Mouse (Mus musculus) liver, embryonic 14.5 days (tissue): Measurements from ENCODE around the gene Entpd6.

ENCODE experiments used
- CTCF ChIP-seq: IDR thresholded peaks from 2 replicates; pipeline ENCODE4 v1.5.1; 2016; ENCODE audit warnings: antibody characterized with exemption, low read depth, control low read depth
- EP300 ChIP-seq: IDR thresholded peaks from 2 replicates; pipeline ENCODE4 v1.6.1; 2016; ENCODE audit warnings: antibody characterized with exemption, low read depth

DNA sequence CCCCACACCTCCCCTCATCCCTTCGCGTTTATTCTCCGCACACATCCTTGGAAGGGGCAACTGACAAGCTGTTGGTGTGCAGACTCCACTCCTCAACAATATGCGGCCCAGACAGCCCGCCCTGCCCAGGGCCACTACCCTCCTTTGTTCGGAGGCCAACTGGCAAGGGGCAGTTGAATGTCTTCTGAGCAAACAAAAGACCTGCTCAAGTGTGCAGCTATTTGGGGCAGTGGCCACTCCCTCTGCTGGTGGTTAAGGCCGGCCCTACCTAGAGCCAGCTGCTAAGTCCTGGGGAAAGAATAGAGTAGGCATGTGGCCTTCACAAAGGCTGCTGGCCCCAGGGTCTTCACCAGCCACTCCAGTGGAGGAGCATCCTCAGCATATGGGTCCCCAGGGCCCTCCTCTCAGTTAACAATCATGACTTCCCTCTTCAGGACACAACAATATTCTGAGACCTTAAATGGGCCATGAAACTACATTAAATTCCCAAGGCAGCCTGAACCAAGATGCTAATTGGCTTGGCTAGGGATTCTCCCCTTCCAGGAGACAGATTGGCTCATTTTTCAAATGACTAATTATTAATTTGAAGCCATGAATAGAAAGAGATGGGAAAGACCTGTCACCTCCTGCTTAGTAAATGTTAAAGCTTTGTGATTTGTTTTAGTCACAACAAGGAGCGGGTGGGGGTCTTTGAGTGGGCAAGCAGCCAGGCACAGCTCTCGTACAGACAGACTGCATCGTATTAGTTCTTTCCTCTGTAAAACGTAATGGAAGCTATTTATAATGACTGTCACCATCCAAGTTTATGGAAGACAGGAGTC is 12.9 kb upstream of the Entpd6 start:
- TF ChIP-seq CTCF (no peak), EP300 (no peak)
